Mouse (Mus musculus): ENCODE measurements at regions not wholly inside any gene's neighbourhood (a gene's known extent, or its start where the extent isn't known, plus 50 kb on each side); places are given as distances from the start of the nearest gene placed in this dataset.

DNA sequence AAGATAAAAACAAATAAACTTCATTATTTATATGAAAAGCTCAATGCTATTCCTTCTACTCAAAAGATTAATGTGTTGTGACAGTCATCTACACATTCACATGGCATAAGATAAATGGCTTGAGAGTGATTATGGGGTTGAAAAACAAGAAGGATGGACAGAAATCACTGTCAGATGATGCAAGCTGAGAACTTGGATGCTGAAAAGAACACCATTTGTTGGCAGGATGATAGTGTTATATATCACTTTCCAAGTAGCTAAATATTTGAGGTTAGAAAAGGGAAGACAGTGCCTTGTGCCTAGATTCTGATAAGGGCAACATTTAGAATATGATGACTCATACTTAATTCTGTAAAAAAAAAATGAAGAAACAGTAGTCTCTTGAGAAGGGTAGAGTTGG lies 817.0 kb downstream of the Phex start:
- no peak for DNase-seq

DNA sequence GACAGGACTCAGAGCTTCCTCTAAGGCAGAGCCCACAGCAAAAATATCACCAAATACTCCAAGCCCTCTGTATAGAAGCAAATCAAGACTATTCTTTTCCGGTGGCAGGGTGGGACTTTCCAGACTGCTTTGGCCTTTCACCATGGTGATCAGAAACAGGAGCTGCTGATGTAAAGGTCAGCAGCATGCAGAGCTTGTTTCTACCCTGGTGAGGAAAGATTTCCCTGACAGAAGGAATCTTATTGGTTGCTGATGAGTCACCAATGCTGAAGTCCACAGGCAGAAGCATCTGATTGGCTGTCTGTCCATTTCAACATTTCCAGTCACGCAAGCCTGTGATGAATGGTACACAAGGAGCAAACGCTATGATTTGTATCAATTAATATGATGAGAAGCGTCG lies 820.4 kb downstream of the Phex start:
- peak; percentile 1 for DNase-seq
